Mouse (Mus musculus) kidney, adult 2 months (tissue): ENCODE data around the gene Syne1.

Experiments used
- CTCF ChIP-seq: fragments of 200-500 bp; conservative IDR thresholded peaks from 2 replicates; pipeline ENCODE4 v1.5.1; 2011; ENCODE audit warnings: low read depth, mild to moderate bottlenecking, control low read depth, low read length, moderate library complexity, mixed read lengths; ENCODE audit not compliant: insufficient read depth, insufficient read length
- POLR2A ChIP-seq: fragments of 200-500 bp; IDR thresholded peaks from one replicate; pipeline ENCODE4 v1.6.1; 2011; ENCODE audit warnings: low read depth, low read length, control low read depth

- no peak for TF ChIP-seq CTCF
- no peak for TF ChIP-seq POLR2A
These were observed 579.7 kb downstream of the Syne1 start for GRCm38 (mm10) chr10:4971586-4971985.
